Mouse (Mus musculus) hindbrain, embryonic 10.5 days (tissue): Measurements from ENCODE around the gene Mrc1. TPM values are rescaled to one million over a fixed set of nuclear protein-coding genes. Genes with fewer than 3 reads are reported as not detected.
A peak's percentile ranks its signal among the peaks of the same experiment; 100 is the strongest.

Experiments used
- DNase-seq: peaks from one replicate; pipeline ENCODE4 v3.0.0-alpha.2; 2017; ENCODE audit warnings: low spot score
- H3K27ac ChIP-seq: fragments of 300-500 bp; sonication (generic); 2 replicates; pipeline ENCODE4 v1.5.1; 2016; ENCODE audit warnings: mild to moderate bottlenecking, moderate library complexity
- H3K27me3 ChIP-seq: fragments of 300-500 bp; sonication (generic); 2 replicates; pipeline ENCODE4 v1.6.1; 2016; ENCODE audit warnings: mild to moderate bottlenecking; ENCODE audit not compliant: poor library complexity, insufficient read depth, severe bottlenecking
- H3K36me3 ChIP-seq: fragments of 300-500 bp; sonication (generic); 2 replicates; pipeline ENCODE4 v1.6.1; 2016; ENCODE audit warnings: mild to moderate bottlenecking, moderate library complexity
- H3K4me1 ChIP-seq: fragments of 300-500 bp; sonication (generic); replicated peaks from 2 replicates; pipeline ENCODE4 v1.6.1; 2016; ENCODE audit warnings: mild to moderate bottlenecking
- H3K4me3 ChIP-seq: fragments of 300-500 bp; sonication (generic); 2 replicates; pipeline ENCODE4 v1.5.1; 2016; ENCODE audit warnings: mild to moderate bottlenecking, moderate library complexity
- H3K9me3 ChIP-seq: fragments of 300-500 bp; sonication (generic); 2 replicates; pipeline ENCODE4 v1.6.1; 2016; ENCODE audit warnings: mild to moderate bottlenecking, moderate library complexity
- WGBS: fragments of 180-500 bp; shearing (Covaris S2); methylation state at CpG from one replicate; pipeline ENCODE4 v1.1.7; 2016; 5-methylcytosine and 5-hydroxymethylcytosine counted together
- polyA plus RNA-seq: library from polyadenylated mRNA; unstranded; fragments of >200 nt; fragmentation: Nextera tagmentation; extraction: Ambion mirVana; gene quantifications from 2 replicates; pipeline ENCODE4 v1.2.1, GENCODE M21; 2016

The Mrc1 gene
- polyA plus RNA-seq, 1 experiment from 2014 or later: 3.8 TPM

DNA sequence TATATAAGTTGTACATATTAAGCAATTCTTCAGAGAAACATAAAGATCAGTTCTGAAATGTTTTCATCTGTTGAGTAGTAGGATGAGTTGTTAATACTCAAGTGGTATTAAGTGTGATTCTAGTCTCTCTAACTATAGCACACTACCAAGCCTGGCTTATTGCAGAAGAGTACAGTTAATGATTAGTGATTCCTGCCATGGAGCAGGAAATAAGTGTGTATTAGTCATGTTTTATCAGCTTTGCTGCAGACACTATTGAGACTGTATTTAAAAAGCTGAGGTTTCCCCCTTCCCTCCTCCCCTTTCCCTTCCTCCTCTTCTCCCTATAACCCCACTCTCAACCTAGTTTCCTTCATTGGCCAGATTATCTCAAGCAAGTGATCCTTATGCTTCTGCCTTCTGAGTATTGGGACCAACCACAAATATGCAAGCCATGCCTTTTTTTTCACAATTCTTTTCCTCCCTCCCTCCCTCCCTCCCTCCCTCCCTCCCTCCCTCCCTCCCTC is 29.2 kb downstream of the Mrc1 start:
- no peak for DNase-seq
- H3K4me3 ChIP-seq: no peak overlapping the region
- no peaks in the 10 kb centered on the region for H3K9me3 ChIP-seq
- H3K27me3 ChIP-seq: no peaks in the 10 kb centered on the region
- no peaks in the 10 kb centered on the region for H3K4me1 ChIP-seq
- no peak overlapping the region for H3K27ac ChIP-seq
- no peaks in the 10 kb centered on the region for H3K36me3 ChIP-seq

DNA sequence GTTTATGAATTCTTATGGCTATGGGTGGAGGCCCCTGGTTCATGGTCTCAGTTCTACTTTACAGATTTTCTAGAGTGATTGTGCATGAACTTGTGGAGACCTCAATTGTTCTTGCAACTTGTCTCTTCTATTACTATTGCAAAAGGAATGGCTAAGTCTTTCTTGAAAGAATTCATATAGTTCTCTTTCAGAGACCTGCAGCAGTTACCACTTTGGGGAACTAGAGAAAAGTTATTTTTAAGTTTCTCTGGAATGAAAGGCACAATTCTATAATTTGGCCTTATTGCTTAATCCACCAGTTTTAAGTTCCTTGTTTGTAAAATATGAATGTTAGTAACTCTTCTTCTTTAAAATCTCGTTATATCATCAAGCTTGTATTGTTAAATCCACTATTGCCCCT is 32.9 kb downstream of the Mrc1 start:
- 83% methylated on average over 1 of the region's 1 CpGs for WGBS
- H3K27ac ChIP-seq: no peak overlapping the region
- no peak for DNase-seq
- no peaks in the 10 kb centered on the region for H3K27me3 ChIP-seq
- no peak overlapping the region for H3K4me3 ChIP-seq
- no peaks in the 10 kb centered on the region for H3K9me3 ChIP-seq
- no peaks in the 10 kb centered on the region for H3K36me3 ChIP-seq
- no peaks in the 10 kb centered on the region for H3K4me1 ChIP-seq

DNA sequence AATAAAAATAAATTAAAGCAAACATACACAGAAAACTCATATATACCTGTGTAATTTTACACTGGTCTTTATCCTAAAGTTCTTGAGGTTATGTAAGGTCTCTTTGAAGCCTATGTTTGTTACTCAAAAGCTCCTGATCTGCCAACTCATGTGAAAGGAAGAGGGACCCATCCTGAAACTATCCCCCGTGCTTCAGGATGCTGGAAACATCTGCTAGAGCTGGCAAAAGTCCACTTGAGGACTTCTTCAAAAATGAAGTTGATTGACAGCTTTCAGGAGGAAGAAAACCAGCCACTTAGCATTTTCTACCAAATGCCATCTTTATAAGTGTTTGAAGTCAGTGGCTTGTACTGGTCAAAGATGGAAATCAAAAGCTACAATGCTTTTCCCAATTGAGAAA is 40.0 kb downstream of the Mrc1 start:
- Histone ChIP-seq H3K9me3 (no peaks in the 10 kb centered on the region), H3K36me3 (no peaks in the 10 kb centered on the region), H3K27ac (no peak overlapping the region), H3K4me1 (no peaks in the 10 kb centered on the region), H3K27me3 (no peaks in the 10 kb centered on the region), H3K4me3 (no peak overlapping the region)
- no peak for DNase-seq
- 78% methylated on average over 1 of the region's 1 CpGs for WGBS

DNA sequence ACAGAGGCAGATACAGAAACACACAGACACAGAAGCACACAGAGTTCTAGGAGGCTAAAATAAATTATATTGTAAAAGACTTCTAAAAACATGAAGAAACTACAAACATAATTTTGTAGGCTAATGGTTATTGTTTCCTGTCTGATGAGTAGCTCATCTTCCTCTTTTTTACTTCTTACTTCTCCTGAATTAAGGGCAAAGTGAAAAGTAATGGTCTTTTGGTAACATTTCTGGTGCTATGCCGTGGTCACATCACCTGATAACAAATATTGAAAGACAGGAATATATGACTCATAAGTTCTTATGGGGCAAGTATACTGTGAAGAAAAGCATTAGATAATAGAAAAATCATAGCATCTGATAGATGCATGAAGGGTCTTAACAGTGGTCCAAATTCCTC is 42.9 kb downstream of the Mrc1 start:
- DNase-seq: no peak
- Histone ChIP-seq H3K27ac (no peak overlapping the region), H3K9me3 (no peaks in the 10 kb centered on the region), H3K36me3 (no peaks in the 10 kb centered on the region), H3K4me1 (no peaks in the 10 kb centered on the region), H3K27me3 (no peaks in the 10 kb centered on the region), H3K4me3 (no peak overlapping the region)
- WGBS: 88% methylated on average over 1 of the region's 1 CpGs

DNA sequence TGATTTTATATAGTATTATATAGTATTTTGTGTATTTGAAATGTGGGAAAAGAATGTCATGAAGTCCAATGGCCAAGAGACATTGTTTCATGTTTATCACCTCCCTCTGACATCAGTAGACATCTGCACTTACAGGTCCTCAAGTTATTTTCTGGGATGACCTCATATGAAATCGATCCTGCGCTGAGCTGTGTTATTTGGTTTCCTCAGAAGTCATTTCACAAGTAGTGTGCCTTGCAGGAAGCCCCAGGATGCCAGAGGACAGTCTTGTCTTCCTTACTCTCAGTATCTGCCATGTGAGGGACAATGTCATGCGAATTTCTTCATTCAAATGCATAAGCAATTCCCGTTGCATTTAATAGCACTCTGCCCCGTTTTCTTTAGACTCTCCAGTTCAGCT is 46.6 kb downstream of the Mrc1 start:
- Histone ChIP-seq H3K27me3 (no peaks in the 10 kb centered on the region), H3K4me3 (no peak overlapping the region), H3K9me3 (no peaks in the 10 kb centered on the region), H3K36me3 (no peaks in the 10 kb centered on the region), H3K27ac (no peak overlapping the region), H3K4me1 (no peaks in the 10 kb centered on the region)
- no peak for DNase-seq
- WGBS: 81% methylated on average over 5 of the region's 5 CpGs

DNA sequence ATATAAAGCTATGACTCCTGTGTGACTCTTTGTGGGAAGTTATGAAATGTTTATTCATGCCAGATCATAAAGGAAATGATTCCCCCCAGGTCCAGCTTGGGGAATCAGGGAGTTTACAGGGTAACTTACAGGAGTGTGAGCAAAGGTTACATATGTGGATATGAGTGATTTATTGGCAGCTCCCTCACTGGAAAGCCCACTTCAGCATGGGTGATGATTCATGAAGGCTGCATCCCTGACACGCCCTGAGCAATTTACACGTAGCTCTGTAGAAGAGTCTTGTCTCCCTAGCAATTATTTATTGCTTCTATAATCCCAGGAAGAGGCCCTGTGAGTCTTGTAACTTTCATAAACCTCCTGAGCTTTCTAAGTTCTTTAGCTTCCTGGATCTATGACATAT is 50.1 kb downstream of the Mrc1 start:
- WGBS: 90% methylated on average over 2 of the region's 2 CpGs
- DNase-seq: no peak
- Histone ChIP-seq H3K9me3 (no peaks in the 10 kb centered on the region), H3K4me3 (no peak overlapping the region), H3K27me3 (no peaks in the 10 kb centered on the region), H3K4me1 (no peaks in the 10 kb centered on the region), H3K36me3 (no peaks in the 10 kb centered on the region), H3K27ac (no peak overlapping the region)

DNA sequence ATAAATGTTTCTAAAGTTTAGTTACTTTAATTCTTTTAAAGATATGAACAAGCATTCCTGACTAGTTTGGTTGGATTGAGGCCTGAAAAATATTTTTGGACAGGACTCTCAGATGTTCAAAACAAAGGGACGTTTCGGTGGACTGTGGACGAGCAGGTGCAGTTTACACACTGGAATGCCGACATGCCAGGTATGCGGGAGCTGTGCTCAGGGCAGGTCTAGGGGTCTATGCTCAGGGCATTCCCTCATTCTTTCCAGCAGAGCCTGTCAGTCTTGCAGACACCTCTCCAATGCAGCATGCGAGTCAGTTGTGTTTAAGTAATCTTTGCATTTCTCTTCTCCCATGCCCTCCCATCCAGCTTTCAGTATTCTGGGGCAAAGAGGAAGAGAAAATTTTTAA is 50.6 kb downstream of the Mrc1 start:
- no peaks in the 10 kb centered on the region for H3K9me3 ChIP-seq
- H3K27ac ChIP-seq: no peak overlapping the region
- WGBS: 85% methylated on average over 6 of the region's 6 CpGs
- H3K4me1 ChIP-seq: no peaks in the 10 kb centered on the region
- no peak overlapping the region for H3K4me3 ChIP-seq
- H3K27me3 ChIP-seq: no peaks in the 10 kb centered on the region
- DNase-seq: no peak
- no peaks in the 10 kb centered on the region for H3K36me3 ChIP-seq

DNA sequence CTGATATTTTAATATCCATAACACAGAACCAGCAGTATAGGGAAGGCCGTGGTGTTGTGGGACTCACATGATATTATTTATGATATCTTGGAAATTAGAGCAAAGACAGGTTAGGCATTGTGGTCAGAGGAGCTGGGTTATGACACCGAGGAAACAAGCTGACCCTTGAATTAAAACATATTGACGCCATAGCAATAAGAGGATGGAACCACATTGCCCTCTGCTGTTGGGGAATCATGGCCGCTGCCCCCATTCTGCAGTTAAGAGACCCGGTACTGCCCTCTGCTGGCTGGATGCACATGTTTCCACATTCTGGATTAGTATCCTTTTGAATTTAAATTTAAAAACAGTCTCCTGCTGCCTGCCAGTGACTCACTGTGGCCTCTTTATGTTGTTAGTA is 66.1 kb downstream of the Mrc1 start:
- no peaks in the 10 kb centered on the region for H3K4me1 ChIP-seq
- peak; percentile 81 for DNase-seq
- H3K27me3 ChIP-seq: no peaks in the 10 kb centered on the region
- H3K27ac ChIP-seq: no peak overlapping the region
- H3K36me3 ChIP-seq: no peaks in the 10 kb centered on the region
- H3K4me3 ChIP-seq: no peak overlapping the region
- 50% methylated on average over 5 of the region's 5 CpGs for WGBS
- no peaks in the 10 kb centered on the region for H3K9me3 ChIP-seq

DNA sequence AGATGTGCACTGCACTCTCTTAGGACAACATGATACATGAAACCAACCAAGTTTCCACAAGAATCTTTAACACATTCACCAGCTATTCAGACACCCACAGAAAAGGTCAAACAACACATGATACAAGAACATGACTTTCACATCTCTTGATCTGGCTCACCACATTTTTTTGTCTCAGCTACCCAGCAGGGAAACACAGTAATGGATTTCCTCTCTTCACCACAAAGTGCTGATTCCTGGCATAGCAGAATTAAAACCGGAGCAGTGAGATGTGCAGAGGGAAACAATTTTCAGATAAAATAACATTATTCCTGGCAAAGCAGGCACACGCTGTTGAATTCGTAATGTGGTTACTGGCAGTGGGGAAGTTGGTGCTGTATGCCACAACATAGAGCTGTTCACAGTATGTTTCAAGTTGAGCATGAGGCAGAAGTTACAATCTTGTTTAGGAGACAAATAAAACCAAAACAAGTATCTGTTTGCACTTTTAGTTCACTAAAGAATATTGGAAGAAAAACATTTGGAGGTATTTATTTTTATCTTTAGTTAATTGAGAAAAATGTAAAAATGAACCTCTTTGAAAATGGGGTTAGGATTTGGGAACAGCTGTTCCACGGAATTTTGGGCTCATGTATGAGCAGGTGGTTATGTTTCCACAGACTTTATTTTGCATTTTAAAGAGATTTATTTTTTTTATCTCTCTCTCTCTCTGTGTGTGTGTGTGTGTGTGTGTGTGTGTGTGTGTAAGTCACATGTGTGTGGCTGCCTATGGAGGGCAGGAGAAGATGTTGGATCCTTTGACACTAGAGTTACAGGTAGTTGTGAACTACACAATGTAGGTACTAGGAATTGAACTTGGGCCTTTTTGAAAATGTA is 83.6 kb downstream of the Mrc1 start:
- no peak for DNase-seq
- 77% methylated on average over 4 of the region's 4 CpGs for WGBS

DNA sequence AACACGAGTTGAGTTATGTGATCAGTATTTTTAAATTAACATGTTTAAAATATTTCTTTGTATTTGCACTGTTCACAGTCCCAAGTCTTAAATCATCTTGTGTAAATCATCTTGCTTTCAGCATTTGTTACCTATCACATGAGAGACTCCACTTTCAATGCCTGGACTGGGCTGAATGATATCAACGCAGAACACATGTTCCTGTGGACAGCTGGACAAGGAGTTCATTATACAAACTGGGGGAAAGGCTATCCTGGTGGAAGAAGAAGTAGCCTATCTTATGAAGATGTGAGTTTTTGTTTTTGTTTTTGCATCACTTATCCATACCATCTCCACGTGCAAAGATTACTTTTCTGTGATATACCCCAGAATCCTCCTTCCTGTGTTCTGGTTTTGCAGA is 85.9 kb downstream of the Mrc1 start:
- Histone ChIP-seq H3K27me3 (no peaks in the 10 kb centered on the region), H3K9me3 (peaks cover 6% of the 10 kb centered on the region; the same call in 1 of the 2 replicates), H3K36me3 (no peaks in the 10 kb centered on the region), H3K4me3 (no peak overlapping the region), H3K27ac (no peak overlapping the region), H3K4me1 (no peaks in the 10 kb centered on the region)
- DNase-seq: no peak
- WGBS: 90% methylated on average over 3 of the region's 3 CpGs

More for the DNA sequence above, 83.6 kb downstream of the Mrc1 start:
- Histone ChIP-seq H3K27me3 (no peaks in the 10 kb centered on the region), H3K36me3 (no peaks in the 10 kb centered on the region), H3K4me3 (no peak overlapping the region), H3K9me3 (peaks cover 6% of the 10 kb centered on the region; the same call in 1 of the 2 replicates), H3K27ac (no peak overlapping the region), H3K4me1 (no peaks in the 10 kb centered on the region)

DNA sequence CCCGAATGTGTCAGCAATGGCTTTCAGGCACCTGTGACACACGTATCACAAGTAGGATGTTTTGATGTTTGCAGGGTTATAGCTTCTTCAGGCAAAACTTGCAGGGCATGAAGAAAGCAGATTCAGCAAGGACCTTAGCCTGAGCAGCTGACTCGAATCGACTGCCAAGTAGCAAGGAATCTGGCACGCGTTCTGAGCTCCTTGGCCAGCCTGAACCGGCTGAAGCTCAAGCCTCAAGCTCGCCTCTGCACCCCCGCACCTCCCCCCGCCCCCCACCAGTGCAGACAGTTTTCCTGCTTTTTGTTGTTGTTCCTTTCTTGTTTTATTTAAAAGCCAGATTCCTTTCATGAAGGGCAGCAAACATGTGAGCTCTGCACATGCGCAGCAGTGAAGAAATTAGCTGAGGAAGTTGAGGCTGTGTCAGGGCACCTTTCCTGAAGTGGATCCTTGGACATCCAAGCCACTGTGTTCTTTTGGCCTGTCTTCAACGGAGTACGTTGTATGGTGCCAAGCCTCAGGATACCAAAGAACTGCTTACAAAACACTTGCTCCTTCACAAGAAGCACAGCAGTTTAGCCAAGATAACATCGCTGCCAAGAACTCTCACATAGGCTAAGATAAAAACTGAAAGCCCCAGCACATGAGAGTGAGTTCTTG is 112.6 kb downstream of the Mrc1 start:
- H3K9me3 ChIP-seq: no peaks in the 10 kb centered on the region
- H3K36me3 ChIP-seq: no peaks in the 10 kb centered on the region
- H3K27me3 ChIP-seq: no peaks in the 10 kb centered on the region
- H3K4me3 ChIP-seq: no peak overlapping the region
- DNase-seq: no peak
- 85% methylated on average over 14 of the region's 14 CpGs for WGBS
- no peak overlapping the region for H3K27ac ChIP-seq
- H3K4me1 ChIP-seq: no peaks in the 10 kb centered on the region

DNA sequence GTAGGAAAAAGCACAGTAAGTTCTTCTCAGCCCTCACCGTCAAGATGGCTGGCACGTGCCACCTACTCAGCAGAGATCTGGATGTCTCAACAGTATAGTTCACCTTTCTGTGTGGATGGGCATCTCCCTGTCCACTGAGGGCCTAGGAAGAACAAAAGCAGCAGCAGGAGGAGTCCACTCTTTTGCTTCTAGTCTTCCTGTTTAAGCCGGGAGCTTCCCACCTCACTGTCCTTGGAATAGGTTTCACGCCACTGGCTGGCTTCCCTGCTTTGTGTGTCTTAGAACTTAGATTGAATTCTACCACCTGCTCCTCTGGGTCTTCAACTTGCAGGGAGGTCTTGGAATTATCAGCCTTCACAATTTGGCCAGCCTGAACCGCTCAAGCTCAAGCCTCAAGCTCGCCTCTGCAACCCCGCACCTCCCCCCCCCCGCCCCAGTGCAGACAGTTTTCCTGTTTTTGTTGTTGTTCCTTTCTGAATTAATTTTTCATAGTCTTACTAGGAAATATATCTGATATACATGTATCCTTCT is 113.2 kb downstream of the Mrc1 start:
- Histone ChIP-seq H3K27me3 (no peaks in the 10 kb centered on the region), H3K4me1 (no peaks in the 10 kb centered on the region), H3K4me3 (no peak overlapping the region), H3K9me3 (no peaks in the 10 kb centered on the region), H3K36me3 (no peaks in the 10 kb centered on the region), H3K27ac (no peak overlapping the region)
- DNase-seq: no peak
- WGBS: 92% methylated on average over 8 of the region's 8 CpGs
